Mouse (Mus musculus) frontal cortex, adult 2 months (tissue): ENCODE results near the gene Pde4d. TPM values are rescaled to one million over a fixed set of nuclear protein-coding genes. Genes with fewer than 3 reads are reported as not detected.

Experiments used
- DNase-seq, 2 experiments: peaks; one replicate each; pipeline ENCODE4 v3.0.0; 2022; ENCODE audit warnings: low spot score in 1 of 2; ENCODE audit errors: extremely low spot score in 1 of 2
- polyA plus RNA-seq: library from polyadenylated mRNA; depleted of rRNA; stranded (reverse); fragments of >200 nt; gene quantifications from 2 replicates; pipeline ENCODE4 v1.2.3, GENCODE M21; 2012

Gene Pde4d
- polyA plus RNA-seq, 1 experiment = 40.3 TPM

GRCm38 (mm10) chr13:109820866-109821265 lies 1371.1 kb downstream of the Pde4d start:
- no peak for DNase-seq

GRCm38 (mm10) chr13:109821725-109822412 lies 1372.1 kb downstream of the Pde4d start:
- peak in 1 of 2 experiments; percentile 27 for DNase-seq

- DNase-seq = peak; percentile 93 to 97
Measured at GRCm38 (mm10) chr13:109822413-109823298, 1372.9 kb downstream of the Pde4d start.

GRCm38 (mm10) chr13:109823307-109824031 lies 1373.7 kb downstream of the Pde4d start:
- DNase-seq = peak in 1 of 2 experiments; percentile 42

- no peak for DNase-seq
Measured at GRCm38 (mm10) chr13:109825891-109826290, 1376.1 kb downstream of the Pde4d start.

- DNase-seq = no peak
Measured at GRCm38 (mm10) chr13:109827341-109827740, 1377.6 kb downstream of the Pde4d start.

- no peak for DNase-seq
Measured at GRCm38 (mm10) chr13:109827909-109828308, 1378.2 kb downstream of the Pde4d start.

- no peak for DNase-seq
Measured at GRCm38 (mm10) chr13:109829444-109829843, 1379.7 kb downstream of the Pde4d start.

- DNase-seq = no peak
Measured at GRCm38 (mm10) chr13:109834935-109835334, 1385.2 kb downstream of the Pde4d start.

GRCm38 (mm10) chr13:109837453-109837852 lies 1387.7 kb downstream of the Pde4d start:
- no peak for DNase-seq

GRCm38 (mm10) chr13:109837921-109838320 lies 1388.2 kb downstream of the Pde4d start:
- no peak for DNase-seq

- no peak for DNase-seq
Measured at GRCm38 (mm10) chr13:109840251-109840650, 1390.5 kb downstream of the Pde4d start.

- DNase-seq = no peak
Measured at GRCm38 (mm10) chr13:109841140-109841822, 1391.5 kb downstream of the Pde4d start.

- DNase-seq = no peak
Measured at GRCm38 (mm10) chr13:109842982-109843381, 1393.2 kb downstream of the Pde4d start.

- no peak for DNase-seq
Measured at GRCm38 (mm10) chr13:109844828-109845227, 1395.1 kb downstream of the Pde4d start.

GRCm38 (mm10) chr13:109863826-109864225 lies 1414.1 kb downstream of the Pde4d start:
- no peak for DNase-seq

- DNase-seq = no peak
Measured at GRCm38 (mm10) chr13:109864311-109864710, 1414.6 kb downstream of the Pde4d start.

GRCm38 (mm10) chr13:109880392-109880791 lies 1430.6 kb downstream of the Pde4d start:
- no peak for DNase-seq

GRCm38 (mm10) chr13:109881161-109881857 lies 1431.6 kb downstream of the Pde4d start:
- DNase-seq = no peak

GRCm38 (mm10) chr13:109883636-109884035 lies 1433.9 kb downstream of the Pde4d start:
- no peak for DNase-seq
